Mouse (Mus musculus): Measurements from ENCODE around the gene Tmem9.

Tmem9 gene

GRCm38 (mm10) chr1:136007211-136008158 is at the start of gene Tmem9:
Tmem9 (plus strand) TSS chr1:136008150.
- DNase-seq (ENCODE audit: low spot score in 2 of 2), result peak; percentile 30 to 35

DNA sequence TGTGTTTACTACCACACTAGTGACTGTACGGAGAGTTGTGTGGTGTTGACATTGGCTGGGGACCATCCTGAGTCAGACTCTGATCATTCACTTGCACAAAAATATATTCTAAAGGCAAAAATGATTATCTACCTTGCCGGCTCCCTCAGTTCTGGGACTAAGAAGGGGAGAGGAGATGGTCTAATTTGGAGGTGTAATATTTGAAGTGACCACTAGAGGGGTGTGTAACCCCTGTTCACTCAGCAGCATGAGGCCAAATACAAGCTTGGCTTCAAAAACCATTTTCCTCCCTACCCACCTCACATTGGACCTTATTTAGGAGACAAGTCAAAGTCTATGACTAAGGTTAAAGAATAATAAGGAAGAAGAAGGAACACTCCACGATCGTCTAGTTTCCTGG is 49.5 kb upstream of the Tmem9 start:
- no peak for DNase-seq (ENCODE audit: low spot score in 2 of 2)

- no peak for DNase-seq (ENCODE audit: low spot score in 2 of 2)
Observed at GRCm38 (mm10) chr1:135963177-135963576, 44.8 kb upstream of the Tmem9 start.

- DNase-seq (ENCODE audit: low spot score in 2 of 2), result no peak
Observed at GRCm38 (mm10) chr1:135964561-135964960, 43.4 kb upstream of the Tmem9 start.

- no peak for DNase-seq (ENCODE audit: low spot score in 2 of 2)
Observed at GRCm38 (mm10) chr1:135967739-135968138, 40.2 kb upstream of the Tmem9 start.

DNA sequence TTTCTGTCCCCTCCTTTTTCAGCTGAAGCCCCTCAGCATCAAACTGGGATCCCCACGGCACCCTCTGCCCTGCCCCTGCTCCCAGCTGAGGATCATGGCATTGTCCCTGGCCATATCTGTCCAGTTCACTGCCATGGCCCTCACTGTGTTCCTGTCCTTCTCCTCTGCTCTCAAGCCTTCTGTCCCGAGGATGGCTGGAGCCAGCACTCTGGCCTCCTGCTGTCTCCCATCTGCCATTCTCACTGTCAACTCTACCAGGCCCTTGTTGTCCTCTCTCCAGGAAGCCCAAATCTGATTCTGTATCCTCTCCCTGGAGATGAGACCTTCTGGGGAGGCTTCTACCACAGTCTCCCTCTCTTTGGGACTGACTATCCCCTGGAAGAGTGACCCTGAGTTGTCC is 37.5 kb upstream of the Tmem9 start:
- DNase-seq (ENCODE audit: low spot score in 2 of 2), result no peak

DNA sequence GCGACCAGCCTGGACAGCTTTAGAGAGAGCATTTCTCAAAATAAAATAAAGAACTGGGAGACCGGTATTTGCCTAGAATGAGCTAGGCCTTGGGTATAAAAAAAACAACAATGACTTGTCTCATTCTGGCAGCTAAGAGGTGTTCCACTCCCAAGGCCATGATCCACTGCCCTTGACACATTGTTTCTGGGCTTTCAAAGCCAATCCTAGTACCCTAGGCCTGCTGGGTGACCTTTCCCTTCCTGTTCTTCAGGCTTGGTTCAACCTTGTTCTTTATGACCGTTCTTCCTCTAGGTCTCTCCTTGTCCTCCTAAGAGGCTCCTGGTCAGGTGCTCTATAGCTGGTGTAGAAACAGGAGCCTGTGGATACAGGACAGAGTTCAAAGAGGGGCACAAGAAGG is 35.4 kb upstream of the Tmem9 start:
- no peak for DNase-seq (ENCODE audit: low spot score in 2 of 2)

- DNase-seq (ENCODE audit: low spot score in 2 of 2), result no peak
Observed at GRCm38 (mm10) chr1:135984105-135984504, 23.8 kb upstream of the Tmem9 start.

DNA sequence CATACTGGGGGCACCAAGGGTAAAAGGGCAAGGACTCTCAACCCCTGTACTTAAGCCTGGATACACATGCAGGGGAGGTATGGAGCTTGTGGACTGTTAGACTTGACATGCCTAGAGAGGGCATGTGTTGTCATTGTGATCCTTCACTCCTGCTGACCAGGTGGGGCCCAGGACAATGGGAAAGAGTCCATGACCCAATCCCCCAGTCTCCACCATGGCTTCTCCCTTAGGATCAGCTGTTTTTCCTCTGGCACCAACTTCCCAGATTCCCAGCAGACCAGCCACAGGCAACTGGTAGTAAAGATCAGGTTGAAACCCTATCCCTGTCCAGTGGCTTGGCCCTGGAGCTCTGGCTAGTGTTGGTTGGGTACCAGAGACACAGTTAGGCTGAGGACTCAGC is 18.1 kb upstream of the Tmem9 start:
- no peak for DNase-seq (ENCODE audit: low spot score in 2 of 2)

DNA sequence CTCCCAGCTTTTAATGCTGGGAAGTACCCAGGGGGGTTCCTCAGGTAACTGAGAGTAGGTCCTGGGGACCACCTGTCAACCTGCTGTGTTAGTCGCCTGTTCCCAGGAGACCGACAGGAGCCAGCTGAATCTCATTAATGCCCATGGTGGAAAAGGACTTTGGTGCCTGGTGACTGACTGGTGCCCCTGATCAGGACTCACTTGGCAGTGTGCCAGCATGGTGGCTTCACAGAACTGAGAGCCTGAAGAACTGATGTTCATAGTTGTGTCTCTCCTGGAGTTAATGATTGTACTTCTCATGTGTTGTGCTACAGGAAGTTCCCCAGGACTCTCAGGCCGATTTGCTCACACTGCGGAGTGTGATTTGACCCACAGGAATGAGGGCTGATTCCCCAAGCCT is 14.5 kb upstream of the Tmem9 start:
- no peak for DNase-seq (ENCODE audit: low spot score in 2 of 2)

DNA sequence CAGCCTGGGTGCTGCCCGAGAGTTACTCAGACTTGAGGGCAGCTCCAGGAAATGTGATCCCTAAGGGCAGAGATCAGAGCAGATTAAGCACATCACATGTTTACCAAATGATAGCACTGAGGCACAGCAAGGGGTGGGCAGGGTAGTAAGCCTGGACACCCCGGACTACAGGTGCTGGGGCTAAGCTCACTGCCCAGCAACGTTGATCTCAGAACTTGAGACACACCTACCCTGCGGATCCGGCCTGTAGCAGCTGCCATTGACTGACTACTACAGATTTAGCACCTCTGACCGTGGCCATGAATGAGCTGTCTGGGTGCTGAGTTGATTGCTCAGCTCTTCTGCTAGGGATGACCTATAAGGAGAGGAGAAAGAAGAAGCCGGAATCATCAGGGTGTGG is 10.4 kb upstream of the Tmem9 start:
- no peak for DNase-seq (ENCODE audit: low spot score in 2 of 2)

- no peak for DNase-seq (ENCODE audit: low spot score in 2 of 2)
Observed at GRCm38 (mm10) chr1:135999720-136000287, 8.1 kb upstream of the Tmem9 start.

- DNase-seq (ENCODE audit: low spot score in 2 of 2), result no peak
Observed at GRCm38 (mm10) chr1:136001438-136001837, 6.5 kb upstream of the Tmem9 start.

DNA sequence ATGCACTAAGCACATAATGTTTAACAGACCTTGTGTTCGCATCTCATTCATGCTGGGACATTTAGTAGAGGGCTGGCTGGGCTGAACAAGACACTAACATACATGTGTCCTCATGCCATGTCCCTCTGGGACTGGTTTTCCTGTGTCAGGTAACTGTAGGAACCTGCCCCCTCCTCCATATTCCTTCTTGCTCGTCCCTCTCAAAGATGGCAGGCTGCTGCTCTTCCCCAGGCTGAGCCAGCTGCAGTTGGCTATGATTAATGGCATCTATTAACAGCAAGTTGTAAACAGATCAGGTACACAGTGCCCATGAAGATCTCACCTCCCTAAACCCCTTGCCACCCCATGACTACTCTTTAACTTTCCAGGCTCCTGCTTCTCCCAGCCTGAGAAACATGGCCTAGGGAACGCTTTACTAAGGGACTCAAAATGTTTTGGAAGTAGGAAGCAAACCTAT is 1.6 kb upstream of the Tmem9 start, which contains the start of gene Igfn1:
Gene Igfn1 (minus strand): TSS at position 51 of the 457 bp plus-strand sequence.
- DNase-seq (ENCODE audit: low spot score in 2 of 2), result no peak

DNA sequence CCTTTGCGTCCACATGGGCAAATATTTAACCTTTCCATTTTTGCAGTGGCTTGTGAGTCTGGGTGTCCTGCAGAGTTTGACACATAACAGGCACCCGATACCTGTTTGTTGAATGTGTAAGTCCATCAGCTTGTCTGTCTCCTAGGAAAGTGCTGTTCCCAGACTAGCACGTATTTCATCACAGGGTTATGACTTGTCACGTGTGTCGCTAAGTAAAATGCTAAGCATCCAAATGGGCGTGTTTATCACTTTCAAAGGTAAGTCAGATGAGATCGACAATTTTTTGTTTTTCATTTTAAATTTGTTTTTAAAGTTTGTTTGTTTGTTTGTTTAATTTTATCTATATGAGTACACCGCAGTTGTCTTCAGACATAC is 196 bp downstream of the Tmem9 start:
- no peak for DNase-seq (ENCODE audit: low spot score in 2 of 2)

- DNase-seq (ENCODE audit: low spot score in 2 of 2), result no peak
Observed at GRCm38 (mm10) chr1:136010247-136010646, 2.3 kb downstream of the Tmem9 start.

GRCm38 (mm10) chr1:136013513-136013912 is 5.6 kb downstream of the Tmem9 start:
- no peak for DNase-seq (ENCODE audit: low spot score in 2 of 2)

DNA sequence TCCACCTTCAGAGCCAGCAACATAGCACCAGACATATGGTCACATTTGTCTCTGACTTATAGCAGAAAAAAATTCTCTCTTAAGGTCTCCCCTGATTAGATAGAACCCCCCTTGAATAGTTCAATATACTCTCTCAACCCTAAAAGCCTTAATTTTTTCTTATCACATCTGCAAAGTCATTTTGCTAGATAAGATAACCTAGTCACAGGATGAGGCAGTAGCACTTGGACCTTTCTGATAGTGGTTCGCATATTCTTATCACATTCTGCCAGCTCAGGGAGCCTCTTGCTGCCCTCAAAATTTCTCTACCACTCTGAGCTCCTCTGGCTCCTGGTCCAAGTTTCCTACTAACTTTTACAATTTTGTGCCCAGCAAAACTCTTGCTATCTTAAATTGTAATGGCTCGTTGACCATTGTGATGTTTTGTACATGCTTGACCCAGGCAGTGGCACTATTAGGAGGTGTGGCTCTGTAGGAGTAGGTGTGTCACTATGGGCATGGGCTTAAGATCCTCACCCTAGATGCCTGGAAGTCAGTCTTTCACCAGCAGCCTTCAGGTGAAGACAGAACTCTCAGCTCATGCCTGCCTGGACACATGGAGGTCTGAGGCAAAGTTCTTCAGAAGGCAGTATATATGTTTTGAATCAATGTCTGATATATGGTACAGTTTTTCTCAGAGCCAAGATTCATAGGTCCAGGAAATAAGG is 7.0 kb downstream of the Tmem9 start:
- no peak for DNase-seq (ENCODE audit: low spot score in 2 of 2)

- DNase-seq (ENCODE audit: low spot score in 2 of 2), result no peak
Observed at GRCm38 (mm10) chr1:136017307-136017706, 9.4 kb downstream of the Tmem9 start.

- peak; percentile 90 to 91 for DNase-seq (ENCODE audit: low spot score in 2 of 2)
Observed at GRCm38 (mm10) chr1:136017907-136018313, 10.0 kb downstream of the Tmem9 start.

- DNase-seq (ENCODE audit: low spot score in 2 of 2), result no peak
Observed at GRCm38 (mm10) chr1:136018390-136019189, 10.6 kb downstream of the Tmem9 start.

- DNase-seq (ENCODE audit: low spot score in 2 of 2), result no peak
Observed at GRCm38 (mm10) chr1:136030201-136030600, 22.3 kb downstream of the Tmem9 start.
